Mouse (Mus musculus) thymus, postnatal 0 days (tissue): ENCODE measurements at regions not wholly inside any gene's neighbourhood (a gene's known extent, or its start where the extent isn't known, plus 50 kb on each side); places are given as distances from the start of the nearest gene placed in this dataset.

Source experiments
- DNase-seq: peaks from one replicate; pipeline ENCODE4 v3.0.0-alpha.2; 2015; ENCODE audit warnings: low spot score

GRCm38 (mm10) chr13:42244240-42245086, 56.8 kb upstream of the Edn1 start:
- peak; percentile 35 for DNase-seq

- peak; percentile 35 for DNase-seq
These were observed 55.4 kb upstream of the Edn1 start for GRCm38 (mm10) chr13:42245753-42246409.
